Mouse (Mus musculus): ENCODE measurements around the gene Lhb. TPM values are rescaled to one million over a fixed set of nuclear protein-coding genes. Genes with fewer than 3 reads are reported as not detected.

The Lhb gene
- polyA plus RNA-seq, 1 experiment = not detected

- Histone ChIP-seq H3K4me3 (ENCODE audit: insufficient read depth, low read length) (peak overlapping the region; percentile 42), H3K27ac (ENCODE audit: insufficient read depth, low read depth, low read length) (no peak overlapping the region), H3K4me1 (ENCODE audit: control insufficient read depth, insufficient read depth, low read length) (peaks cover 21% of the 10 kb centered on the region)
- TF ChIP-seq CTCF (IDR thresholded peaks at IDR 0.05; ENCODE audit: low read depth, low read length) (no peak), POLR2A (IDR thresholded peaks at IDR 0.05; ENCODE audit: borderline replicate concordance, low read depth, low read length) (no peak)
These were observed 46.6 kb downstream of the Lhb start for GRCm38 (mm10) chr7:45467090-45467670.

- TF ChIP-seq CTCF (IDR thresholded peaks at IDR 0.05; ENCODE audit: low read depth, low read length) = no peak
- no peak for TF ChIP-seq POLR2A (IDR thresholded peaks at IDR 0.05; ENCODE audit: borderline replicate concordance, low read depth, low read length)
- no peak overlapping the region for H3K27ac ChIP-seq (ENCODE audit: insufficient read depth, low read depth, low read length)
- no peak overlapping the region for H3K4me3 ChIP-seq (ENCODE audit: insufficient read depth, low read length)
- peaks cover 4% of the 10 kb centered on the region for H3K4me1 ChIP-seq (ENCODE audit: control insufficient read depth, insufficient read depth, low read length)
These were observed 50.2 kb downstream of the Lhb start for GRCm38 (mm10) chr7:45470869-45471268.

Other genes with a start within 250 kb of the Lhb start
- not detected in 2 replicates for gene Gfy, start 241.3 kb upstream of the Lhb start, polyA plus RNA-seq (2012; ENCODE audit: insufficient read depth, insufficient read length, missing spikeins)
- gene Pth2, start 239.8 kb upstream of the Lhb start, polyA plus RNA-seq (2012; ENCODE audit: insufficient read depth, insufficient read length, missing spikeins) = not detected in 2 replicates
- gene Ccdc155, start 215.9 kb upstream of the Lhb start, polyA plus RNA-seq (2012; ENCODE audit: insufficient read depth, insufficient read length, missing spikeins) = 0.24 TPM in 1 of 2 replicates, not detected in the other
- gene Dkkl1, start 208.7 kb upstream of the Lhb start, polyA plus RNA-seq (2012; ENCODE audit: insufficient read depth, insufficient read length, missing spikeins) = not detected in 2 replicates
- gene Tead2, start 205.1 kb upstream of the Lhb start, polyA plus RNA-seq (2012; ENCODE audit: insufficient read depth, insufficient read length, missing spikeins) = 2.1 TPM in 1 of 2 replicates, not detected in the other
- gene Cd37, start 181.7 kb upstream of the Lhb start, polyA plus RNA-seq (2012; ENCODE audit: insufficient read depth, insufficient read length, missing spikeins) = 238 and 243 TPM in 2 replicates
- not detected in 2 replicates for gene Slc6a16, start 179.7 kb upstream of the Lhb start, polyA plus RNA-seq (2012; ENCODE audit: insufficient read depth, insufficient read length, missing spikeins)
- gene Slc6a21, start 143.3 kb upstream of the Lhb start, polyA plus RNA-seq (2012; ENCODE audit: insufficient read depth, insufficient read length, missing spikeins) = not detected in 2 replicates
- gene Trpm4, start 87.0 kb upstream of the Lhb start, polyA plus RNA-seq (2012; ENCODE audit: insufficient read depth, insufficient read length, missing spikeins) = 14.1 and 16.0 TPM in 2 replicates
- not detected in 2 replicates for gene Hrc, start 85.5 kb upstream of the Lhb start, polyA plus RNA-seq (2012; ENCODE audit: insufficient read depth, insufficient read length, missing spikeins)
- gene Ppfia3, start 53.8 kb upstream of the Lhb start, polyA plus RNA-seq (2012; ENCODE audit: insufficient read depth, insufficient read length, missing spikeins) = 1.6 and 1.8 TPM in 2 replicates
- 3.0 and 3.6 TPM in 2 replicates for gene Lin7b, start 50.2 kb upstream of the Lhb start, polyA plus RNA-seq (2012; ENCODE audit: insufficient read depth, insufficient read length, missing spikeins)
- gene Snrnp70, start 25.1 kb upstream of the Lhb start, polyA plus RNA-seq (2012; ENCODE audit: insufficient read depth, insufficient read length, missing spikeins) = 385 and 416 TPM in 2 replicates
- not detected in 2 replicates for gene Kcna7, start 15.2 kb upstream of the Lhb start, polyA plus RNA-seq (2012; ENCODE audit: insufficient read depth, insufficient read length, missing spikeins)
- not detected in 2 replicates for gene Ntf5, start 7.1 kb upstream of the Lhb start, polyA plus RNA-seq (2012; ENCODE audit: insufficient read depth, insufficient read length, missing spikeins)
- gene Gys1, start 14.0 kb downstream of the Lhb start, polyA plus RNA-seq (2012; ENCODE audit: insufficient read depth, insufficient read length, missing spikeins) = 12.8 and 14.3 TPM in 2 replicates
- 26.0 and 43.8 TPM in 2 replicates for gene Ruvbl2, start 17.3 kb downstream of the Lhb start, polyA plus RNA-seq (2012; ENCODE audit: insufficient read depth, insufficient read length, missing spikeins)
- 18,510 and 20,120 TPM in 2 replicates for gene Ftl1, start 39.1 kb downstream of the Lhb start, polyA plus RNA-seq (2012; ENCODE audit: insufficient read depth, insufficient read length, missing spikeins)
- gene Bax, start 46.1 kb downstream of the Lhb start, polyA plus RNA-seq (2012; ENCODE audit: insufficient read depth, insufficient read length, missing spikeins) = 196 and 209 TPM in 2 replicates
- gene Tulp2, start 61.1 kb downstream of the Lhb start, polyA plus RNA-seq (2012; ENCODE audit: insufficient read depth, insufficient read length, missing spikeins) = not detected in 2 replicates
- gene Gm45808, start 66.0 kb downstream of the Lhb start, polyA plus RNA-seq (2012; ENCODE audit: insufficient read depth, insufficient read length, missing spikeins) = 1.1 TPM in 1 of 2 replicates, not detected in the other
- gene Dhdh, start 68.0 kb downstream of the Lhb start, polyA plus RNA-seq (2012; ENCODE audit: insufficient read depth, insufficient read length, missing spikeins) = 22.0 and 25.4 TPM in 2 replicates
- gene Nucb1, start 89.6 kb downstream of the Lhb start, polyA plus RNA-seq (2012; ENCODE audit: insufficient read depth, insufficient read length, missing spikeins) = 278 and 296 TPM in 2 replicates
- gene Ppp1r15a, start 105.4 kb downstream of the Lhb start, polyA plus RNA-seq (2012; ENCODE audit: insufficient read depth, insufficient read length, missing spikeins) = 21.3 and 26.7 TPM in 2 replicates
- 1.0 and 1.6 TPM in 2 replicates for gene Plekha4, start 105.5 kb downstream of the Lhb start, polyA plus RNA-seq (2012; ENCODE audit: insufficient read depth, insufficient read length, missing spikeins)
- 2.0 and 2.5 TPM in 2 replicates for gene Hsd17b14, start 134.1 kb downstream of the Lhb start, polyA plus RNA-seq (2012; ENCODE audit: insufficient read depth, insufficient read length, missing spikeins)
- gene Bcat2, start 149.3 kb downstream of the Lhb start, polyA plus RNA-seq (2012; ENCODE audit: insufficient read depth, insufficient read length, missing spikeins) = 87.0 and 93.0 TPM in 2 replicates
- not detected in 2 replicates for gene Fgf21, start 194.7 kb downstream of the Lhb start, polyA plus RNA-seq (2012; ENCODE audit: insufficient read depth, insufficient read length, missing spikeins)
- not detected in 2 replicates for gene Fut1, start 196.5 kb downstream of the Lhb start, polyA plus RNA-seq (2012; ENCODE audit: insufficient read depth, insufficient read length, missing spikeins)
- gene Izumo1, start 201.0 kb downstream of the Lhb start, polyA plus RNA-seq (2012; ENCODE audit: insufficient read depth, insufficient read length, missing spikeins) = not detected in 2 replicates
- gene Rasip1, start 206.7 kb downstream of the Lhb start, polyA plus RNA-seq (2012; ENCODE audit: insufficient read depth, insufficient read length, missing spikeins) = 0.40 TPM in 1 of 2 replicates, not detected in the other
- not detected in 2 replicates for gene Mamstr, start 219.2 kb downstream of the Lhb start, polyA plus RNA-seq (2012; ENCODE audit: insufficient read depth, insufficient read length, missing spikeins)
- gene Fut2, start 245.6 kb downstream of the Lhb start, polyA plus RNA-seq (2012; ENCODE audit: insufficient read depth, insufficient read length, missing spikeins) = not detected in 2 replicates